Mouse (Mus musculus) cerebellum, adult 2 months (tissue): ENCODE measurements around the gene Lrrc7.

Source experiments
- CTCF ChIP-seq: fragments of 200-500 bp; IDR thresholded peaks from 2 replicates; pipeline ENCODE4 v1.5.1; 2011; ENCODE audit warnings: low read depth, mild to moderate bottlenecking, control low read depth, low read length, moderate library complexity, borderline replicate concordance; ENCODE audit not compliant: insufficient read depth
- POLR2A ChIP-seq: fragments of 200-500 bp; IDR thresholded peaks from 2 replicates; pipeline ENCODE4 v1.6.1; 2011; ENCODE audit warnings: low read length, control low read depth, borderline replicate concordance; ENCODE audit not compliant: insufficient read depth

DNA sequence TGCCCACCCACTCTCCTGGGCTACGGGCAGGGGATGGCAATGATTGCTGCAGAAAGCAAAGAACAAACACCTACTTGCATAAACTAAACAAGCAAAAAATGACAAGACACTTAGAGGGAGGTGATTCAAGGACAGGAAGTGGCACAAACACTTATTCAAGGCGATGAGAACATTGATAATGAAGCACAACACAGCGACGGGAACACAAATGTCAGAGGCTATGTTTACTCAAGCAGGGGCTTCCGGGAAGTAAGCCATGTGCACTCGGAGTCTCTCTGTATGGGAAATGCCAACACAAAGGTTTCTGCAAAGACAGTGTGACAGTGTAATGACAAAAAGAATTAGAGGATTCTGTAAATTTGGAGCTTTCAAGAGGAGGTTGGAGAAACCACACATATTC, 424.2 kb downstream of the Lrrc7 start:
- TF ChIP-seq CTCF: no peak
- TF ChIP-seq POLR2A: no peak
